Mouse (Mus musculus) ES-CJ7 (cell line): ENCODE measurements around the gene Mgat3.

ENCODE experiments used
- DNase-seq: peaks from one replicate; pipeline ENCODE4 v3.0.0; 2011; ENCODE audit warnings: low read depth, low spot score

Gene Mgat3

GRCm38 (mm10) chr15:80173001-80173771, at the start of gene Mgat3:
TSS of gene Mgat3 (plus strand) at chr15:80173721.
- DNase-seq, result peak; percentile 50

- no peak for DNase-seq
These were observed 48.9 kb upstream of the Mgat3 start for GRCm38 (mm10) chr15:80124651-80125050.

- peak; percentile 62 for DNase-seq
These were observed 46.3 kb upstream of the Mgat3 start for GRCm38 (mm10) chr15:80127191-80127590.

- no peak for DNase-seq
These were observed 43.5 kb upstream of the Mgat3 start for GRCm38 (mm10) chr15:80129982-80130381.

GRCm38 (mm10) chr15:80130689-80131088, 42.8 kb upstream of the Mgat3 start:
- no peak for DNase-seq

- DNase-seq, result no peak
These were observed 42.1 kb upstream of the Mgat3 start for GRCm38 (mm10) chr15:80131421-80131820.

- DNase-seq, result no peak
These were observed 41.1 kb upstream of the Mgat3 start for GRCm38 (mm10) chr15:80132452-80132851.

GRCm38 (mm10) chr15:80132993-80133586, 40.4 kb upstream of the Mgat3 start, which contains the start of gene Tab1:
TSS of gene Tab1 (plus strand) at chr15:80133127.
- peak; percentile 94 for DNase-seq

GRCm38 (mm10) chr15:80133682-80134449, 39.7 kb upstream of the Mgat3 start:
- no peak for DNase-seq

- no peak for DNase-seq
These were observed 39.1 kb upstream of the Mgat3 start for GRCm38 (mm10) chr15:80134450-80134847.

GRCm38 (mm10) chr15:80135499-80135898, 38.0 kb upstream of the Mgat3 start:
- no peak for DNase-seq

- no peak for DNase-seq
These were observed 36.9 kb upstream of the Mgat3 start for GRCm38 (mm10) chr15:80136645-80137044.

- no peak for DNase-seq
These were observed 35.4 kb upstream of the Mgat3 start for GRCm38 (mm10) chr15:80137945-80138791.

- DNase-seq, result no peak
These were observed 33.2 kb upstream of the Mgat3 start for GRCm38 (mm10) chr15:80140302-80140701.

GRCm38 (mm10) chr15:80140878-80141277, 32.6 kb upstream of the Mgat3 start:
- no peak for DNase-seq

GRCm38 (mm10) chr15:80142130-80142529, 31.4 kb upstream of the Mgat3 start:
- DNase-seq, result peak; percentile 71

- DNase-seq, result peak; percentile 64
These were observed 29.8 kb upstream of the Mgat3 start for GRCm38 (mm10) chr15:80143760-80144159.

- no peak for DNase-seq
These were observed 28.1 kb upstream of the Mgat3 start for GRCm38 (mm10) chr15:80145397-80145796.

GRCm38 (mm10) chr15:80146153-80146552, 27.4 kb upstream of the Mgat3 start:
- DNase-seq, result peak; percentile 44

GRCm38 (mm10) chr15:80147090-80147489, 26.4 kb upstream of the Mgat3 start:
- no peak for DNase-seq

GRCm38 (mm10) chr15:80147511-80147910, 26.0 kb upstream of the Mgat3 start:
- no peak for DNase-seq
